Mouse (Mus musculus): ENCODE measurements around the gene Map3k11.

Map3k11 gene

GRCm38 (mm10) chr19:5729444-5729815 is 40.9 kb downstream of the Map3k11 start, which contains the start of gene Fam89b:
TSS of gene Fam89b (minus strand) at chr19:5729653.
- peak in 1 of 2 experiments; percentile 60 for DNase-seq (ENCODE audit: low read depth in 2 of 2, low spot score in 2 of 2)

- no peak for DNase-seq (ENCODE audit: low read depth in 2 of 2, low spot score in 2 of 2)
These were observed 42.0 kb downstream of the Map3k11 start for GRCm38 (mm10) chr19:5730314-5731186.

- DNase-seq (ENCODE audit: low read depth in 2 of 2, low spot score in 2 of 2): peak; percentile 64 to 82
These were observed 42.9 kb downstream of the Map3k11 start for GRCm38 (mm10) chr19:5731264-5731978.

- no peak for DNase-seq (ENCODE audit: low read depth in 2 of 2, low spot score in 2 of 2)
These were observed 45.8 kb downstream of the Map3k11 start for GRCm38 (mm10) chr19:5734325-5734724.

- DNase-seq (ENCODE audit: low read depth in 2 of 2, low spot score in 2 of 2): no peak
These were observed 50.9 kb downstream of the Map3k11 start for GRCm38 (mm10) chr19:5739446-5739845.

- DNase-seq (ENCODE audit: low read depth in 2 of 2, low spot score in 2 of 2): no peak
These were observed 52.1 kb downstream of the Map3k11 start, which contains the start of gene Ltbp3 for GRCm38 (mm10) chr19:5740320-5741317. TSS of gene Ltbp3 (plus strand) at chr19:5740904.

- no peak for DNase-seq (ENCODE audit: low read depth in 2 of 2, low spot score in 2 of 2)
These were observed 53.2 kb downstream of the Map3k11 start for GRCm38 (mm10) chr19:5741641-5742240.

GRCm38 (mm10) chr19:5742241-5742641 is 53.7 kb downstream of the Map3k11 start:
- DNase-seq (ENCODE audit: low read depth in 2 of 2, low spot score in 2 of 2): no peak

- DNase-seq (ENCODE audit: low read depth in 2 of 2, low spot score in 2 of 2): no peak
These were observed 55.0 kb downstream of the Map3k11 start for GRCm38 (mm10) chr19:5743576-5743975.

GRCm38 (mm10) chr19:5745756-5746710 is 57.5 kb downstream of the Map3k11 start:
- DNase-seq (ENCODE audit: low read depth in 2 of 2, low spot score in 2 of 2): no peak

GRCm38 (mm10) chr19:5746907-5747363 is 58.4 kb downstream of the Map3k11 start:
- DNase-seq (ENCODE audit: low read depth in 2 of 2, low spot score in 2 of 2): no peak

GRCm38 (mm10) chr19:5749476-5749875 is 60.9 kb downstream of the Map3k11 start:
- DNase-seq (ENCODE audit: low read depth in 2 of 2, low spot score in 2 of 2): no peak

- DNase-seq (ENCODE audit: low read depth in 2 of 2, low spot score in 2 of 2): no peak
These were observed 62.4 kb downstream of the Map3k11 start for GRCm38 (mm10) chr19:5750951-5751350.

GRCm38 (mm10) chr19:5751742-5752141 is 63.2 kb downstream of the Map3k11 start:
- DNase-seq (ENCODE audit: low read depth in 2 of 2, low spot score in 2 of 2): peak in 1 of 2 experiments; percentile 34
